Mouse (Mus musculus) kidney, postnatal 4 days (tissue): ENCODE data around the gene Bcap31.
A peak's percentile ranks its signal among the peaks of the same experiment; 100 is the strongest.
"Not testable (repeated sequence)": the region's sequence is repeated elsewhere in the genome, so short reads cannot be mapped to it uniquely, and the experiment has no call there.

ENCODE experiments used
- DNase-seq, 2 experiments: peaks; one replicate each; pipeline ENCODE4 v3.0.0; 2021; ENCODE audit warnings: mixed read lengths in 2 of 2

Bcap31 gene

GRCm38 (mm10) chrX:73716109-73716661 is at the start of gene Bcap31, which contains the start of gene Abcd1:
Gene Bcap31 (minus strand): TSS chrX:73716175.
Gene Abcd1 (plus strand): TSS chrX:73716597.
- peak; percentile 96 for DNase-seq

DNA sequence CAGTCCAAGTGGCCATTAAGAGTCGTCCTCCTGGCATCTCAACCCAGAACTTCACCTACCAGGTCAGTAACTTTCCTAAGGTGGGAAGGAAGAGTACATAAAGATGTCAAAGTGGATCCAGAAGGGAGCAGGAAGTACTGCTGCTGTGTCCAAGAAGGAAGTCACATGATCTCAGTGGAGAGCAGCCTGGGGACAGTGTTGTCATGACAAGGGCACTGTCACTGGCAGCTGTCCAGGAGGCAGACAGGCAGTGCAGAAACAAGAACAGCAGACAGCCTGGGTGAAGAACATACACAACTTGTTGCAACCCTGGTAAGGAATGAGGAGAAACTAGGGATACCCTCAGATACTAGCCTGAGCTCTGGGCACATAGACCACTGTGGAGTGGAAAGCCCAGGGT is 49.3 kb upstream of the Bcap31 start:
- DNase-seq: peak; percentile 62 to 76

DNA sequence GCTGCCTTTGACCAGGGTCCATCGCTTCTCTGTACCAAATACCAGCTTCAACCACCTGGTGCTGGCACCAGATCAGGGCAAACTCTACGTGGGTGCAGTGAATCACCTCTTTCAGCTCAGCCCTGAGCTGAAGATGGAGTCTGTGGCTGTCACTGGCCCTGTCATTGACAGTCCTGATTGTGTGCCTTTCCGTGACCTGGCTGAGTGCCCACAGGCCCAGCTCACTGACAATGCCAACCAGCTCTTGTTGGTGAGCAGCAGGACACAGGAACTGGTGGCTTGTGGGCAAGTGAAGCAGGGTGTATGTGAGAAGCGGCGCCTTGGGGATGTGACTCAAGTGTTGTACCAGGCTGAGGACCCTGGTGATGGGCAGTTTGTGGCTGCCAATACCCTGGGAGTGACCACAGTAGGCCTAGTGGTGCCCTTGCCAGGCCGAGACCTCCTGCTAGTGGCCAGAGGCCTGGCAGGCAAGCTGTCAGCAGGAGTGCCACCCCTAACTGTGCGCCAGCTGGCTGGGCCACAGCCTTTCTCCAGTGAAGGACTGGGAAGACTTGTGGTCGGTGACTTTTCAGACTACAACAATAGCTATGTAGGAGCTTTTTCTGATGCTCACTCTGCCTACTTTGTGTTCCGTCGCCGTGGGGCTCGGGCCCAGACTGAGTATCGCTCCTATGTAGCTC is 42.8 kb upstream of the Bcap31 start:
- DNase-seq: no peak

GRCm38 (mm10) chrX:73756334-73757140 is 40.6 kb upstream of the Bcap31 start, which contains the start of gene Plxnb3:
Gene Plxnb3 (plus strand): TSS chrX:73757090.
- no peak for DNase-seq

DNA sequence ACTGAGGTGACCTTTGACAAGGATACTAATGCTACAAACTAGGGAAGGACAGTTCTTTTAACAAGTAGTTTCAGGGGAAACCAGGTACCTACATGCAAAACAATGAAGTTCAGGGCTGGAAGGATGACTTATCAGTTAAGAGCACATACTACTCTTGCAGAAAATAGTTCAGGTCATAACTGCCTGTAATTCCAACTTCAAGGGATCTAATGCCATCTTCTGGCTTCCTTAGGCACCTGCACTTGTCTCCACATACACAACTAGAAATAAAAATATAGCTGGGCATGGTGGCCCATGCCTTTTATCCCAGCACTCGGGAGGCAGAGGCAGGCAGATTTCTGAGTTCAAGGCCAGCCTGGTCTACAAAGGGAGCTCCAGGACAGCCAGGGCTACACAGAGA is 33.0 kb upstream of the Bcap31 start:
- DNase-seq: no peak

DNA sequence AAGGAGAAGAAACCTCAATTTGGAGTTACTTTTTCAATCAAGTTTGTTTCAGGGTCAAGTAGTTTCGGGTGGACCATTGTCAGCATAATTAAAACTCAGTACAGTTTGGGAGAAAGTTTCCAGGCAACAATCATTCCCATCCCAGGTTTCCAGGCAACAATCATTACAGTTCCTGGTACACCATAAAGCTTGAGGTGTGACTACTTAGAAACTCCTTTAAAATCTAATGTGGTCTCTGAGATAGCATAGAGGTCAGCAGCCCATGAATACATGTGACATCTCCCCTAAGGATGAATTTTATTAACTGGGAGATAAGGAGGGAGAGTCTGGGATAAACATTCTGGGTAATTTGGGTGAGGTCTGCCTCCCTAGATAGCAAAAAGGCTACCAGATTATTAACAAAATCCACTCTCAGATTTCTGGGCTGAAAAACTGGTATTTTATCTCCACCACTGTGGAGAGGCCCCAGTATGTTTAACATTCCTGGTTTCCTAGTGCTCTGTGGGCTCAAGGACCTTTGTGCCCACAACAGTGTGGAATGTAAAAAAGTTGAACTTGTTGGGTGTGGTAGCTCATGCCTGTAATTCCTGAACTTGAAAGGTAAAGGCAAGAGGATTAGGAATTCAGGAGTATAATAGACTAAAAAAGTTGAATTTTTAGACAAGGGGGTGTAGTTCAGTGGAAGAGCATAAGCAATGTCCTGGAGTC is 29.0 kb upstream of the Bcap31 start:
- DNase-seq: no peak

GRCm38 (mm10) chrX:73739841-73740240 is 23.9 kb upstream of the Bcap31 start:
- not testable (repeated sequence) for DNase-seq

GRCm38 (mm10) chrX:73739151-73739550 is 23.2 kb upstream of the Bcap31 start:
- no peak for DNase-seq

DNA sequence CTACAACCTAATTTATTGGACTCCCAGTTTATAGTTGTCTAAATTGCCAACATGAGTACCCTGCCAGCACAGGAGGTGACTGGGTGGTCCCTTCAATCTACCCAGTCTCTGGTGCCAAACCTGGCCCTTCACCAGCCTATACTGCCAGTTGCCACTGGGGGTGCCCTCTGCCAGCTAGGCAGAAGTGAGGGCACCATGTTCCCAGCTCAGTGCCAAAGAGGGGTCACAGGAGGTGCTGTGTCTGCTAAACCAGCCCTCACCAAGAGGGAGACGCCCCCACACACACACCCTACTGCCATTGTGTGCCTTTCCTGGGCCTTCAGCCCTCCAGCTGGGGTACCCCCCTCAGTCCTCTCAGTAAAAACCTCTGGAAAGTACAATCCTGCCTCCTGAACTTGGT is 22.2 kb upstream of the Bcap31 start:
- DNase-seq: peak in 1 of 2 experiments; percentile 14

DNA sequence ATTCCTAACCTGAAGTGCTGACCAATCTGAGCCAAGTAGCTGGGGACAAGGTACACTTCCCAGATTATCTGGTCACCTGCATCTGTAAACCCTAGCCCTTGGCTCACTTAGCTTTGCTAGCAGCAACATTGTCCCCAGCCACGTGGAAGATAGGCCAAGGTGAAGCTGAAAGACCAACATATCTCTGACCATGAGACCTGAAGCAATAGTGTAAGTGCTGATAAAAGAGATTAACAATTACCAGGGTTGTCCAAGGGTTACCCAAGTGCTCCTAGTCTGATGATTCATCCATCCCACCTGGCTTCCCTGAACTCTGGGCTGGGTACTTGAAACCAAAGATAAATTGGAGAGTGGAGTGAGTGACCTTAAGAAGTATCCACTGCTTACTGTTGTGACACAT is 14.9 kb upstream of the Bcap31 start:
- DNase-seq: no peak

DNA sequence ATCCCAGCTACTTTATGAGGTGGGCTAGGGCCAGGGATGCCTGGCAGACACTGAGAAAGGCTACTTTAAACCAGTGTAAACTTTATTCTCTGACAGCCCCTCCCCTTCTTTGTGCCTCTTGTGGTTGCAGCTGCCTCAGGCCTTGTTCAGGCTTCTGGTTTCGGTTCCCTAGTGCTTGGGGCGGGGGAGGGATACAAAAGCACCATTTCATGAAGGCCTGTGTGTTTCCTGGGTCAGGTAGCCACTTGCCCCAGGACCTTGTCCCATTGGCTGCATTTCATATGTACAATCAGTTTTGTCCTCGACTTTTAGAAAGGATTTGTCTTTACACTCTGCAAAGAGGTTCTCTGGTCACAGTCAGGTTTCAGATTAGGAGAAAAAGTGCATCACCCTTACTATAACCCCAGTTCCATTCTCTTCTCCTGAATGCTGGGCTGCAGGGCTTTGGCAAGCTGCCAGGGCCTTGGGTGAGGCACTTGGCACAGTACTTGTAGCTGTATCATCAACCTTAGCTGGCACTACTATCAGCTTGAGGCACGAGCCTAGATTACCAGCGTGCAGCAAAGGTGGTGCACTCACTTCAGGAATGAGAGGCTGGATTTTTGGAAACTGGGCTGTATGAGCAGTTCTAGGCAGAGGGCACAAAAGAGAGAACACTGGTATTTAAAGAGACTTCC is 2.8 kb upstream of the Bcap31 start:
- DNase-seq: peak; percentile 34 to 64

- peak; percentile 4 to 7 for DNase-seq
Measured at GRCm38 (mm10) chrX:73718271-73718670, 2.3 kb upstream of the Bcap31 start.

- peak; percentile 6 to 10 for DNase-seq
Measured at GRCm38 (mm10) chrX:73717667-73718066, 1.7 kb upstream of the Bcap31 start.

DNA sequence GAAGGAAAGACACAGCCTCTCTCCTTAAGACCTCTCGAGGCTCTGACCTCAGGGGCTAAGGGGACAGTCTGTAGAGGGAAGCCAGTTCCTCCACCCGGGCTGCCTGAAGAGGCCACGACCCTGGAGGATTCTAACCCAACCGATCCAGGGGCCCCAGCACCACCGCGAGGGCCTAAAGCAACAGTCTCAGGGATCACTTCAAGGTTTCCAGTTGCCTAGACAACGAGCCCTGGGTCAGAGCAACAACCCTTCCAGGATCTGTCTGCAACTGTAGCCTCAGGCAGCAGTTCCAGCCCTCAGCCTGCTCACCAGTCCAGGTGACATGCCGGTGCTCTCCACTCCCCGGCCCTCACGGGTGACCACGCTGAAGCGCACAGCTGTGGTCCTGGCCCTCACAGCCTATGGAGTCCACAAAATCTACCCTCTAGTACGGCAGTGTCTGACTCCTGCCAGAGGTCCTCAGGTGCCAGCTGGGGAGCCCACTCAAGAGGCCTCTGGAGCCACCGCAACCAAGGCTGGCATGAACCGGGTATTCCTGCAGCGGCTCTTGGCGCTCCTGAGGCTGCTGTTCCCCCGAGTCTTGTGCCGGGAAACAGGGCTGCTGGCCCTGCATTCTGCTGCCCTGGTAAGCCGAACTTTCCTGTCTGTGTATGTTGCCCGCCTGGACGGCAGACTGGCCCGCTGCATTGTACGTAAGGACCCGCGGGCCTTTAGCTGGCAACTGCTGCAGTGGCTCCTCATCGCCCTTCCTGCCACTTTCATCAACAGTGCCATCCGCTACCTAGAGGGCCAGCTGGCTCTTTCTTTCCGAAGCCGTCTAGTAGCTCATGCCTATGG is 952 bp upstream of the Bcap31 start:
- DNase-seq: peak in 1 of 2 experiments; percentile 57

- DNase-seq: peak; percentile 57 to 80
Measured at GRCm38 (mm10) chrX:73715476-73716108, 383 bp downstream of the Bcap31 start.

GRCm38 (mm10) chrX:73700472-73700871 is 15.5 kb downstream of the Bcap31 start:
- no peak for DNase-seq

DNA sequence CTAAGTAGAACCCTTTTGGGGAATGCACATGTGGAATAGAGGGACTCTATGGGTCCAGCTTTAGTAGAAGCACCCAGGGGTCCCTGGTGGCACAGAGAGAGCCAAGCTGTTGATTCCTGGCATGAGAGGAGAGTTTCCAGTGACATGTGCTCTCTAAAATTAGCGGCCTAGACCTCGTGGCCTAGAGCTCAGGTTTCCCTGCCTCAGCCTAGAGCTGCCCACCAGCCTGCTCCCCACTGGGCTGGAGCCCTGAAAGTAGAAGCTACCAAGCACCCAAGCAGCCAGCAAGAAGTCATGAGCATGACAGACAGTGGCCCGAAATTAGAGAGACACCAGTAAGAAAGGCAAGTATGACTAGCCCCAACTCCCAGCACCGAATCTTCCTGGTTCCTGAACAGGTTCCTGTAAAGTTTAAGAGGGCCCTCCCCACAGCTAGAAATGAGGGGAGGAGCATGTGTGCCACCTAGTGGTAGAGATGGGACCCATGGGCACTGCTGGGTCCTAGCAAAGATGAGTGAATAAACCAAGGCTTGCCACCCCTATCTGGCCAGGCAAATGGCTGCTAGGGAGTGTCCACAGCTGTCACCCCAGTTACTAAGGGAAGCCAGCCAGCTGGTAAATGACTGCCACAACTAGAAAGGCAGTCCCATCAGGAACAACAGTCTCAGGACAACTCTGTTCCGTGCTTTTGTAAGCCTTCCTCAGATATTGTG is 24.9 kb downstream of the Bcap31 start:
- DNase-seq: peak; percentile 56 to 72

DNA sequence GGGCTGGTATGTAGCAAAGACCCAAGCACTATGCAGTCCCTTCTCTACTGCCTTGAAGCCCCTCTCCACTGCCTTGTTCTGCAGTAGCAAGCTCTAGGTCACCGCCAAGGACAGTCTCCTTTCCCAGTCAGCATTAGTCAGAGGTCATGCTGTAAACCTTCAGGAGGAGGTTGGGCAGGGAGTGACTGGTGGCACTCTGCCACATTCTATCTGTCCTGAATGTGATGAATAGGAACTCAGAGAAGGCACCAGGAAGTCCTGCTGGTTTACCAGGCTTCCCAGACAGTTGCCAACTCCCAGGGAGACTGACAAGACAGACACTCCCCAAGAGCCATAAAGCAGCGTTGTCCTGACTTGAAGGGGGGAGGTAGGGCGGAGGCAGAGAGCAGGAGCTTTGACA is 30.3 kb downstream of the Bcap31 start:
- DNase-seq: peak in 1 of 2 experiments; percentile 32

DNA sequence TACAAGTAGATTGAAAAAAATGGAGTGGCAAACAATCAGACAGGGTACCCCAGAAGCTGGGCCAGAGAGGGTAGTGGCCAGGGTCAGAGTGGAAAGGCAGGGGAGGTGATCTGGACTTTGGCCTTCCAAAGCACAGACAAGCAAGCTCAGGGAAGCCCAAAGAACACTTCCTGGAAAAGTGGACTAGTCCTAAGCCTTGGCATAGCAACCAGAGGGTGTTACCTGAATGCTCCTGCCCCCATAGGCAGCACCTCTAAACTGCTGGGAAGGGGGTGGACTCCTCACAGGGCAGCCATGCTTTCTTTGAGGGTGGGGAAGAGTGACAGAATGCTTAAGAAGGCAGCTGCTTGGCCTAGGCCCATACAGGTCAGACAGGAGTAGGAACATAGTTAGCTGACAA is 31.0 kb downstream of the Bcap31 start:
- no peak for DNase-seq

GRCm38 (mm10) chrX:73684156-73684555 is 31.8 kb downstream of the Bcap31 start:
- no peak for DNase-seq
